Mouse (Mus musculus) cortical plate, adult 2 months (tissue): Measurements from ENCODE around the gene Aebp2.

Experiments
- CTCF ChIP-seq: fragments of 200-500 bp; IDR thresholded peaks from 2 replicates; pipeline ENCODE4 v1.5.1; 2011; ENCODE audit warnings: mild to moderate bottlenecking, control low read depth, low read length; ENCODE audit not compliant: insufficient read depth; ENCODE audit errors: extremely low read depth
- POLR2A ChIP-seq: fragments of 200-500 bp; IDR thresholded peaks from 2 replicates; pipeline ENCODE4 v1.6.1; 2011; ENCODE audit warnings: mild to moderate bottlenecking, low read length, control low read depth; ENCODE audit not compliant: insufficient read depth; ENCODE audit errors: extremely low read depth

- TF ChIP-seq POLR2A (no peak), CTCF (no peak)
These were observed 46.3 kb upstream of the Aebp2 start for GRCm38 (mm10) chr6:140576133-140576532.
